Mouse (Mus musculus) cortical plate, adult 2 months (tissue): Measurements from ENCODE around the gene Ftl1.

Source experiments
- CTCF ChIP-seq: fragments of 200-500 bp; IDR thresholded peaks from 2 replicates; pipeline ENCODE4 v1.5.1; 2011; ENCODE audit warnings: mild to moderate bottlenecking, control low read depth, low read length; ENCODE audit not compliant: insufficient read depth; ENCODE audit errors: extremely low read depth
- POLR2A ChIP-seq: fragments of 200-500 bp; IDR thresholded peaks from 2 replicates; pipeline ENCODE4 v1.6.1; 2011; ENCODE audit warnings: mild to moderate bottlenecking, low read length, control low read depth; ENCODE audit not compliant: insufficient read depth; ENCODE audit errors: extremely low read depth

GRCm38 (mm10) chr7:45408949-45409348, 50.7 kb downstream of the Ftl1 start:
- TF ChIP-seq CTCF (no peak), POLR2A (no peak)
